In genomic region chr10:80622661-80623456, GRCm38 (mm10) we compare ENCODE assay signal across 8 mouse cellular contexts. TPM values are rescaled to one million over a fixed set of nuclear protein-coding genes. Genes with fewer than 3 reads are reported as not detected.
DNase-seq lines count a peak whose midpoint lies in the region; ATAC-seq and TF ChIP-seq lines count a peak whose summit lies in the region.

Gene Csnk1g2 (plus strand): TSS chr10:80622838.

- H3K36me3 ChIP-seq in G1E (replicated peaks): peaks cover 57% of the 10 kb centered on the region
- 0 out of 2 replicates have a peak, but pooled peaks cover 4% of the 10 kb centered on the region for H3K36me3 ChIP-seq in forebrain, embryonic 14.5 days (ENCODE audit: control insufficient read depth, insufficient read depth, low read length)
- H3K36me3 ChIP-seq in lung, embryonic 16.5 days (ENCODE audit: control insufficient read depth, insufficient read depth, low read length): no peaks in the 10 kb centered on the region; the same call in 1 of the 2 replicates

- H3K4me1 ChIP-seq in G1E (ENCODE audit: insufficient read depth, low read depth, low read length): peaks cover 65% of the 10 kb centered on the region
- peaks cover 14% of the 10 kb centered on the region for H3K4me1 ChIP-seq in forebrain, embryonic 14.5 days (ENCODE audit: control insufficient read depth, insufficient read depth, low read length)
- peaks cover 30% of the 10 kb centered on the region for H3K4me1 ChIP-seq in lung, embryonic 16.5 days (replicated peaks; ENCODE audit: control insufficient read depth, insufficient read depth, low read length)

- H3K27ac ChIP-seq in forebrain, embryonic 14.5 days (ENCODE audit: low read depth, low read length): peak within 1 kb of the TSS; percentile 96
- peak within 1 kb of the TSS; percentile 97 for H3K27ac ChIP-seq in lung, embryonic 16.5 days (ENCODE audit: low read length)

- under 1% methylated on average over 62 of the region's 85 CpGs for WGBS in forebrain, embryonic 14.5 days
- WGBS in lung, embryonic 16.5 days: under 1% methylated on average over 47 of the region's 85 CpGs

- peak within 1 kb of the TSS; percentile 93 for H3K9ac ChIP-seq in forebrain, embryonic 14.5 days (ENCODE audit: low read length)
- peak within 1 kb of the TSS; percentile 94 for H3K9ac ChIP-seq in lung, embryonic 16.5 days (ENCODE audit: low read length)

- no peak for ATAC-seq in G1E (ENCODE audit: extremely low read depth, insufficient number of reproducible peaks, low FRiP score, poor library complexity, severe bottlenecking)
- no peak for ATAC-seq in forebrain, embryonic 14.5 days
- peak; percentile 7 for ATAC-seq in lung, embryonic 16.5 days (ENCODE audit: low read depth)

- no peaks in the 10 kb centered on the region for H3K27me3 ChIP-seq in G1E (ENCODE audit: insufficient read depth, low read length)
- no peaks in the 10 kb centered on the region for H3K27me3 ChIP-seq in forebrain, embryonic 14.5 days (replicated peaks; ENCODE audit: control insufficient read depth, insufficient read depth, low read length)
- H3K27me3 ChIP-seq in lung, embryonic 16.5 days (ENCODE audit: control insufficient read depth, insufficient read depth, low read depth, low read length): no peaks in the 10 kb centered on the region

- DNase-seq in G1E (ENCODE audit: low spot score): peak; percentile 74
- DNase-seq in adrenal gland, postnatal 14 days: peak; percentile 77
- no peak for DNase-seq in forebrain, embryonic 14.5 days (ENCODE audit: low spot score)
- peak; percentile 72 for DNase-seq in heart, postnatal 4 days
- peak in 1 of 2 experiments; percentile 38 for DNase-seq in layer of hippocampus, adult 8-10 months (ENCODE audit: low spot score in 2 of 2)
- DNase-seq in retina, postnatal 1 day: peak; percentile 32
- DNase-seq in embryo, embryonic 9.5 days (ENCODE audit: extremely low spot score): no peak

- no peaks in the 10 kb centered on the region for H3K9me3 ChIP-seq in G1E (replicated peaks)
- H3K9me3 ChIP-seq in forebrain, embryonic 14.5 days (replicated peaks; ENCODE audit: control insufficient read depth, low read length): no peaks in the 10 kb centered on the region
- H3K9me3 ChIP-seq in lung, embryonic 16.5 days (ENCODE audit: control insufficient read depth, low read length): no peaks in the 10 kb centered on the region

- no peak for TF ChIP-seq CTCF in G1E (IDR thresholded peaks at IDR 0.05; ENCODE audit: low read depth, low read length)

- peak within 1 kb of the TSS; percentile 99 for H3K4me2 ChIP-seq in forebrain, embryonic 14.5 days (ENCODE audit: low read length)
- peak within 1 kb of the TSS; percentile 97 for H3K4me2 ChIP-seq in lung, embryonic 16.5 days (ENCODE audit: low read depth, low read length)

- H3K4me3 ChIP-seq in G1E (ENCODE audit: low read depth, low read length): peak within 1 kb of the TSS; percentile 94
- peak within 1 kb of the TSS; percentile 90 for H3K4me3 ChIP-seq in forebrain, embryonic 14.5 days (ENCODE audit: low read depth, low read length)
- peak within 1 kb of the TSS; percentile 88 for H3K4me3 ChIP-seq in lung, embryonic 16.5 days (ENCODE audit: low read length)

RNA-seq across cellular contexts. Expression of gene Csnk1g2, which starts in this region (rescaled TPM):
- 91.3 and 110 TPM in 2 replicates for total RNA-seq in G1E (2014; fragmentation: Nextera tagmentation)
- 189 and 193 TPM in 2 replicates for total RNA-seq in G1E (2017)
- polyA plus RNA-seq in G1E (2012): 470 and 513 TPM in 2 replicates
- 105 and 108 TPM in 2 replicates for total RNA-seq in adrenal gland, postnatal 14 days (2021)
- 35.9 and 49.2 TPM in 2 replicates for polyA plus RNA-seq in forebrain, embryonic 14.5 days (2014; fragmentation: Nextera tagmentation; extraction: Ambion mirVana)
- 100 to 1,000 TPM; 142 to 162 TPM for total RNA-seq in heart, postnatal 4 days (2021)
- 100 to 1,000 TPM; 190 to 230 (median 201) TPM for total RNA-seq in layer of hippocampus, adult 8-10 months (2022)
- polyA plus RNA-seq in lung, embryonic 16.5 days (2015; fragmentation: Nextera tagmentation; extraction: Ambion mirVana): 20.6 and 38.4 TPM in 2 replicates

Comparison
In these comparisons a context has a peak if more than half of its experiments do, and no peak if none do; other contexts are left out.
1. DNase-seq: peak in G1E (single experiment), adrenal gland, postnatal 14 days (single experiment), heart, postnatal 4 days (single experiment) and retina, postnatal 1 day (single experiment); none in forebrain, embryonic 14.5 days (single experiment) and embryo, embryonic 9.5 days (single experiment).
2. Peak in every context shown above with its lines, with median percentiles within 50 percentile points of each other: H3K4me3 ChIP-seq.